Mouse (Mus musculus): ENCODE measurements at regions not wholly inside any gene's neighbourhood (a gene's known extent, or its start where the extent isn't known, plus 50 kb on each side); places are given as distances from the start of the nearest gene placed in this dataset.
"Not testable (repeated sequence)": the region's sequence is repeated elsewhere in the genome, so short reads cannot be mapped to it uniquely, and the experiment has no call there.

GRCm38 (mm10) chr13:97390449-97390930 lies 149.6 kb downstream of the Enc1 start:
- no peak for DNase-seq

DNA sequence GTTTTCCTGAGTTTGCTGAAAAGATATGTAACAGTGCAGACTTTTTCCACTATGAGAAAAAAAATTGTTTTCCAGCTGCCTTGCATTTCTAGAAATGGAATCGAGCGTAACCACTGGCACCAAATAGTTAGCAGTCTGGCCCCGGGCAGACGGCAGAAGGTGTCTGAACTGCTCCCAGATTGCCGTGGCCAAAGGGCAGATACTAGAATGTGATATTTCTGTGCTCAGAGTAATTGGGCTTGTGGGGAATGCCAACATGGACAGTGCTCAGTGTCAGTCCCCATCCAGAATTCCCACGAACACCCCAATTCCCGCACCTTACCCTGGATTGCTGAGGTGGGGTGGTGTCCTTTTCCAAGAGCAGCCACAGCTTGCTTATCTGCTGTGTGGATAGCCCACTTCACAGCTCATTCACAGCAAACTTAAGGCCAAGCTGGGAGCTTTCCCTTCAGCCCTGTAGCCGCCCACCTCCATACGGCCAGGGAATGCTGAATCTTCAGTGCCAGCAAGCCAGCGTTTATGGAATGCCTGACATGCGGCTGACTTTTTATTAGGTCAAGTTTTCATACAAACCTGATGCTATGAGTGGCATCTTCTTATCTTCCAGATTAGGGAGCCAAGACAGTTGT lies 148.1 kb downstream of the Enc1 start:
- DNase-seq, result no peak

DNA sequence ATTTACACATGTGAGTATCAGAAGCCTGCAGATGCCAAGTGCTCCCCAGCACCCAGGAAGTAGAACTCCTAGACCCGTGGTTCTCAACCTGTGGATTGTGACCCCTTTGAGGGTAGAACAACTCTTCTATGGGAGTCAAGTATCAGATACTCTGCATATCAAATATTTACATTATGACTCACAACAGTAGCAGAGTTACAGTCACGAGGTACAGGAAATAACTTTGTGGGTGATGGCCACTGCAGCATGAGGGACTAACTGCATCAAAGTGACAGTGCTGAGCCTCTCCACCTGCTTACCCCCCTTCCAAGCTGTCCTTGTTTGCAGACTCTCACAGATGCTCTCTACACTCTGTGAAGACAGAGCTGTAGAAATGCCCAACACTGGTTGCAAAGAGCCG lies 145.6 kb downstream of the Enc1 start:
- no peak for DNase-seq

DNA sequence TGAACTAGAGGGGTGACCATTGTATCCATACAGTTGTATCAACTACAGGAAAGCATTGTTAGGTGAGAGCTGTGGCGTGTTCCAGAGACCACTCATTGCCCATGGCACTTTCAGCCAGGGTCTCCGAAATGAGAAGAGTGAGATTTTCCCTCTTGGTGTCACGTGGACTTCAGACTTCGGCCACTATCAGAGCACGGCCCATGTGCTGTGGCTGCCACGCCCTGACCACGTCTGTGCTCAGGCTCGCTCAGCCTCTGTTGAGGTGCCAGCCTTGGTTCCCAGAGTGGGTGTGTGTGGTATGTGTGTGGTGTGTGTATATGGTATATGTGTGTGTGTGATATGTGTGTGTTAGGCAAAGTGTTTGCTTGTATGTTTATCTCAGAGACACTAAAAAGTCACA lies 144.6 kb downstream of the Enc1 start:
- no peak for DNase-seq

- no peak for DNase-seq
Observed at GRCm38 (mm10) chr13:97384091-97384777, 143.3 kb downstream of the Enc1 start.

GRCm38 (mm10) chr13:97383351-97383750 lies 142.4 kb downstream of the Enc1 start:
- DNase-seq, result no peak

- no peak for DNase-seq
Observed at GRCm38 (mm10) chr13:97380366-97380765, 139.5 kb downstream of the Enc1 start.

DNA sequence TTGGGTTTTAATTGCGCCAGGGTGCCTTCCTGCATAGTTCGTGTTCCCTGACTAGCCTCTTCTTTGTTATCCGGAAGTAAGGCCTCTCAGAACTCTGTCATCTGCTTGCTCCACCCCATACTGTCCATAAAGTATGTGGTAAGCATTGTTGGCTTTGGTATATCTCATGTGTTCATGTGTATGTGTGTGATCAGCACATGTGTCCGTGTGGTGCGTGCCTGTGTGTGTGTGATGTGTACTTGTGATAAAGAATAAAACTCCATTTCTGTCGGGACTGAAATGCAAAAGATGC lies 135.3 kb downstream of the Enc1 start:
- no peak for DNase-seq

- DNase-seq, result no peak
Observed at GRCm38 (mm10) chr13:97375501-97376231, 134.8 kb downstream of the Enc1 start.

DNA sequence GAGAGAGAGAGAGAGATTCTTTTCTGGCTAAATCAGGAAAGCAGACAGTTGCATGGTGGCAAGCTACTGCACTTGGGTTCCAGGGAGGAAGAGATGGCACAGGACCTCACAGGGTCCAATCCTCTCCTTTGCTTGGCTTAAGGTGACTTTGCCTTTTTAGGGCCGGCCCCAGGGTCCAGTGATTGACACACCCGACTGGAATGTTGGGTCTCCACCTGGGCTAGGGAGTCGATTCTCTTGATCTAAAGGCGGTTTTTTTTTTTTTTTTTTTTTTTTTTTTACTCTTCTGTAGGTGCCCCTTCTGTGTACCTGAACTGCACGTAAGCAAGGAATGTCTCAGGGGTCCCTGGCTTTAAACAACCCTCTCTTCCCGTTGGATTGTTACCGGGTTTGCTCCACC lies 131.4 kb downstream of the Enc1 start:
- no peak for DNase-seq

DNA sequence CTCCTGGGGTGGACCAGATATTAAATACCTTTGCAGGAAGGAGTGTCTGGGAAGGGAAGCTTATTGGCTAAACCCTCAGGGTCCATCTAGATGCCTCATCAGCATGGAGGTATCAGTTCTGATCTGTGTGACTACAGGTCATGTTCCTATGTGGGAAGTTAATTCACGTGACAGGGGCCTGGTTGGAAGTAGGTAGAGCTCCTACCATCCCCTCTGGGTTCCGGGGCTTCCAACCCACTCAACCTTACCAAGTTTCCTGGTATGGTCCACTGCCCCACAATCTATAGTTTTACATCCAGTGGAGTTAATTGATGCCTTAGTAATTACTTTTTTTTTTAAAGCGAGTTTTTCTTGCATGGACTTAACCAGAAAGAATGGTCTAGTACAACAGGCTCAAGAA lies 130.3 kb downstream of the Enc1 start:
- DNase-seq, result no peak

- DNase-seq, result no peak
Observed at GRCm38 (mm10) chr13:97366723-97367122, 125.8 kb downstream of the Enc1 start.

DNA sequence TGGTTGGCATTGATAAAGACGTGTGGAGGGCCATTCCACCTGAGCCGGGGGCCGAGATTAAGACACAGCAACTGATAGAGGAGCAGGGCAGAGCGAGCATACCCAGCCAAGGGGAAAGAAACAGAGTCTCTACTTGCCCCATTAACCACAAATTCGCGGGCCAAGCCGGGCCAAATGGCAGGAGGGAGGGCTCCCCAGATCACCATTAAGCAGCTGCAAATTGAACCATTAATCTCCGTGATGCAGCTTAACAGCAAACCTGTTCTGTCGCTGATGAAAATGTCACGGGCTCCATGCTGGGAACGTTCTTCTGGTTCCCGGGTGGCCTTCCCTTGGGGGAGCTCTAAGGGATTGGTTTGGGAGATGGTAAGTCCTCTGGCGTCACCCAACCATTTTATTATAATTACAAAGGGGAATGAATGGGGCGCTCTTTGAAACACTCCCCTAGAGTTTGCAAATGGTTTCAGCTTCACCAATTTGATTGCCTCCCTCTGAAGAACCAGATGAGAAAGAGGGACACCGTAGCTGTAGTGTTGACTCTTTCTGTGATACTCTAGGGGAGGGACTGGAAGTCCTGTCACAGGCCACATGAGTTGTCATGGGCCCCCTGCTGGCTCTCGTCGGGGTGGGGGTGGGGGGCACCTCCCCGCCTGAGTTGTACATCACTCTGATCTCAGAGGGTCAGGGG lies 124.8 kb downstream of the Enc1 start:
- DNase-seq, result no peak

DNA sequence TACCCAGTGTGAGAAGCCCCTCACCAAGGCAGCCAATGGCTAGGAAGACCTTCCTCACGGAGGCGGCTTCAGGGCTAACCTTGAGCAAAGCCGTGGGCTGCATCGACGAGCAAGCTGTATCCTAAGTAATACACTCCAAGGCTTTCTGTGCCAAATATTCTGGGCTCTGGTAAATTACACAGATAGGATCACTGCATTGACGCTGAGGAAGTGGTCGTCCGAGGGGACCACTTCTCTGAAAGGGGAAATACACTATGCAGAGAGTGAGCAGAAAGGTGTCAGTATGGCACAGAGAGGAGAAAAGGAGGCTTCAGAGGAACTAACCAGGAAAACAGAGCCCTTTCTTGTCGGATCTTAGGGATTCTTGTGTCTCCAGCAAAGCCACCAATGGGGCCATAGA lies 124.1 kb downstream of the Enc1 start:
- no peak for DNase-seq

GRCm38 (mm10) chr13:97363765-97364164 lies 122.9 kb downstream of the Enc1 start:
- no peak for DNase-seq

GRCm38 (mm10) chr13:97363214-97363613 lies 122.3 kb downstream of the Enc1 start:
- no peak for DNase-seq

GRCm38 (mm10) chr13:97360551-97360950 lies 119.6 kb downstream of the Enc1 start:
- DNase-seq, result no peak

- DNase-seq, result no peak
Observed at GRCm38 (mm10) chr13:97358781-97359305, 117.9 kb downstream of the Enc1 start.

DNA sequence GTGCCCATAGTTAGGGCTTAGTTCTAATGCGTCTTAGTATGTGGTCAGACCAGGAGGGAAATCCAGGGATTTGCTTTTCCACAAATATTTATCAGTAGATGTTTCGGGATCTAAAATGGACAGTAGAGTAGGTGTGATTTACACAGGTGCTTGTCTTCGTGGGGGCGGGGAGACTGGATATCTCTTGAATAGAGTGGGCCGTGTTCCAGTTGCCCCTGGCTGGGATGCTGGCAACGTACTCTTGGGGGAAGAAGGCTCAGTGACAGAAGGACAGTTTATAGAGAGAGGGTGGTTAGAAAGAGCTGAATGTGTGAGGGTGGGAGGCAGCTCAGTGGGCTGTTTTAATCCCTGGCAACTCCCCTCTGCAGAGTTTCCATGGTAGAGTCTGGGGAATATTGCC lies 117.4 kb downstream of the Enc1 start:
- DNase-seq, result no peak

DNA sequence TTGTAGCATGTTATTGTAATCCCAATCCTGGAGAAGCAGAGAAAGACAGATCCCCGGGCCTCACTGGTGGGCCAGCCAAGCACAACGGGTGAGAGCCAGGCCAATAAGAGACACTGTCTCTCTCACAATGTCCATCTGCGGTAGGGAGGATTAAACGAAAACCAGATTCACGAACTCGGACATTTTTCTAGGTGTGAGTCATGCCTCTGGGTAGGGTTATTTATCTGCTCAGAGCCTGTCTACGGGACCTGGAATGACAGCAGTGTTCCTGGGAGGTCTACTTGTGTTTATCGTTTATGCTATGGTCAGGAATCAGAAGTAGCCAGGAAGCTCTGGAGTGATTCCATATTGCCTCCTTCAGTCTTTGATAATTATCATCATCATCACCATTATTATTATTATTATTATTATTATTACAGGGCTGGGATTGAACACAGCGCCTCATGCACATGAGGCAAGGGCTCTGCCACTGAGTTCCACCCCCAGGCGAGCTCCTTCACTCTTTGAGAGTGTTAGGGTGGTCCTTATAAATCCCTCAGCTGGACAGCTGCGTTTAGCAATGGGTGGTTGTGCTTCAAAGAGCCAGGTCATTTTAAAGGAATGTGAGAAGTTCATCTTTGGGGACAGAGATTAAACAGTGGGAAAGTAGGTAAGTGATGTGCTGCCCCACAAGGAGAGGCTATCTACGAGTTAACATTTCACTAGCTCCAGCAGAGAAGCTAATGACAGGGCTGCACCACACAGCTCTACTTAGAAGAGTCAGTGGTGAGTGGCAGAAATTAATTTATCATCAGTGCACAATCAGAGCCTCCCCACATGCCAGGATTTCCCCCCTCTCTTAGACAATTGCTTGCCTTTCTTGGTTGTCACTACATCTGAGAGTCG lies 116.3 kb downstream of the Enc1 start:
- no peak for DNase-seq

- not testable (repeated sequence) for DNase-seq
Observed at GRCm38 (mm10) chr13:97355411-97355810, 114.5 kb downstream of the Enc1 start.

GRCm38 (mm10) chr13:97347696-97348095 lies 106.8 kb downstream of the Enc1 start:
- DNase-seq, result no peak
